ENCODE assay signal across 8 mouse cellular contexts in the genomic region with DNA sequence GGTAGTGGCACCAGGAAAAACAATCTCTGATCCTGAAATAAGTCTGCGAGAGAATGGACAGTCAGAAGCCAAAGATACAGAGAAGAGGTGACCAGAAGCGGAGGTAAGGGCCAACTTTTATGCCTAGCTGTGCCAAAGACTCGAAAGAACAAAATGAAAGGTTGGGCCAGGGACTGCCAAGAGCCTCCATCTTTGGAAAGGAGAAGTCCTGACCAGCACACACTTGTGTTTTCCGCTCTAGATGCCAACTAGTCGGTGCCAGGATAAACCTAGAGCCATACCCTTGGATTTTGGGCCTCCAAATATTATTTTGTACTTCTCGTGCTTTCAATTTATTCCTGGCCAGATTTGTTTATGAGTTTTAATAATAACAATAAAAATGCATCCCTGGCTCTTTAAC. TPM values are rescaled to one million over a fixed set of nuclear protein-coding genes. Genes with fewer than 3 reads are reported as not detected.
DNase-seq lines count a peak whose midpoint lies in the region; ATAC-seq and TF ChIP-seq lines count a peak whose summit lies in the region.

No protein-coding gene starts in this region.

- no peak overlapping the region for H3K4me3 ChIP-seq in lung, postnatal 0 days (ENCODE audit: low read depth, low read length)
- H3K4me3 ChIP-seq in heart, embryonic 11.5 days (ENCODE audit: low read depth, low read length): 0 out of 2 replicates have a peak overlapping the region, but pooled peaks have one; percentile 6
- H3K4me3 ChIP-seq in limb, embryonic 15.5 days: peak overlapping the region; percentile 20; the same call in 1 of the 2 replicates

- no peak overlapping the region; the same call in 1 of the 2 replicates for H3K4me2 ChIP-seq in lung, postnatal 0 days (replicated peaks; ENCODE audit: low read depth, low read length)
- H3K4me2 ChIP-seq in heart, embryonic 11.5 days: peak overlapping the region; percentile 59
- peak overlapping the region; percentile 43 for H3K4me2 ChIP-seq in limb, embryonic 15.5 days

- no peak for ATAC-seq in lung, postnatal 0 days
- ATAC-seq in heart, embryonic 11.5 days (replicated peaks; ENCODE audit: insufficient number of reproducible peaks, low FRiP score, low TSS enrichment): no peak
- ATAC-seq in limb, embryonic 15.5 days (ENCODE audit: insufficient number of reproducible peaks, low FRiP score, low TSS enrichment, low read depth): no peak
- no peak for ATAC-seq in erythroid progenitor cell, adult 5-6 weeks (replicated peaks; ENCODE audit: low FRiP score, poor library complexity, severe bottlenecking)

- DNase-seq in lung, postnatal 0 days (ENCODE audit: low spot score): no peak
- DNase-seq in lung, postnatal 4 days: no peak
- no peak for DNase-seq in urinary bladder, postnatal 14 days (ENCODE audit: low spot score)
- DNase-seq in right cerebral cortex, adult 2 months (ENCODE audit: low spot score in 2 of 2): no peak
- no peak for DNase-seq in adrenal gland, adult 18-20 months (ENCODE audit: low spot score in 2 of 2)

- no peaks in the 10 kb centered on the region for H3K27me3 ChIP-seq in lung, postnatal 0 days (replicated peaks; ENCODE audit: insufficient read depth, low read length)
- H3K27me3 ChIP-seq in heart, embryonic 11.5 days (ENCODE audit: control insufficient read depth, insufficient read depth, low read length): no peaks in the 10 kb centered on the region
- H3K27me3 ChIP-seq in limb, embryonic 15.5 days: no peaks in the 10 kb centered on the region

- TF ChIP-seq CTCF in lung, postnatal 0 days (IDR thresholded peaks at IDR 0.05): no peak

- 41% methylated on average over 6 of the region's 6 CpGs for WGBS in lung, postnatal 0 days
- WGBS in heart, embryonic 11.5 days (ENCODE audit: insufficient replicate concordance): 63% methylated on average over 6 of the region's 6 CpGs
- WGBS in limb, embryonic 15.5 days: 36% methylated on average over 6 of the region's 6 CpGs

- no peak overlapping the region for H3K9ac ChIP-seq in lung, postnatal 0 days (replicated peaks; ENCODE audit: low read depth)
- no peak overlapping the region for H3K9ac ChIP-seq in heart, embryonic 11.5 days (ENCODE audit: low read depth, low read length)
- H3K9ac ChIP-seq in limb, embryonic 15.5 days: no peak overlapping the region

- H3K9me3 ChIP-seq in lung, postnatal 0 days (ENCODE audit: low read length): no peaks in the 10 kb centered on the region
- H3K9me3 ChIP-seq in heart, embryonic 11.5 days (replicated peaks; ENCODE audit: control insufficient read depth, low read length): no peaks in the 10 kb centered on the region
- no peaks in the 10 kb centered on the region for H3K9me3 ChIP-seq in limb, embryonic 15.5 days

- peak overlapping the region; percentile 14; the same call in 1 of the 2 replicates for H3K27ac ChIP-seq in lung, postnatal 0 days (ENCODE audit: low read length)
- H3K27ac ChIP-seq in heart, embryonic 11.5 days (ENCODE audit: low read depth, low read length): peak overlapping the region; percentile 84; the same call in 1 of the 2 replicates
- H3K27ac ChIP-seq in limb, embryonic 15.5 days: peak overlapping the region; percentile 83

- peaks cover 43% of the 10 kb centered on the region for H3K4me1 ChIP-seq in lung, postnatal 0 days (ENCODE audit: insufficient read depth, low read depth, low read length)
- H3K4me1 ChIP-seq in heart, embryonic 11.5 days (ENCODE audit: control insufficient read depth, insufficient read depth, low read length): peaks cover 86% of the 10 kb centered on the region
- H3K4me1 ChIP-seq in limb, embryonic 15.5 days: peaks cover 57% of the 10 kb centered on the region

- TF ChIP-seq EP300 in lung, postnatal 0 days (IDR thresholded peaks at IDR 0.05): no peak

- no peaks in the 10 kb centered on the region for H3K36me3 ChIP-seq in lung, postnatal 0 days (ENCODE audit: insufficient read depth, low read length)
- no peaks in the 10 kb centered on the region for H3K36me3 ChIP-seq in heart, embryonic 11.5 days (ENCODE audit: control insufficient read depth, insufficient read depth, low read length)
- 0 out of 2 replicates have a peak, but pooled peaks cover 3% of the 10 kb centered on the region for H3K36me3 ChIP-seq in limb, embryonic 15.5 days

RNA-seq across cellular contexts. Expression of a gene that starts 27.6 kb away (rescaled TPM):
- polyA plus RNA-seq in lung, postnatal 0 days (2015; fragmentation: Nextera tagmentation; extraction: Ambion mirVana): 13.7 and 18.6 TPM in 2 replicates
- polyA plus RNA-seq in heart, embryonic 11.5 days (2014; fragmentation: Nextera tagmentation; extraction: Ambion mirVana): 26.7 and 34.2 TPM in 2 replicates
- 21.7 and 24.2 TPM in 2 replicates for polyA plus RNA-seq in limb, embryonic 15.5 days (2015; fragmentation: Nextera tagmentation; extraction: Ambion mirVana)
- total RNA-seq in erythroid progenitor cell, adult 5-6 weeks (2015; ENCODE audit: low replicate concordance): 65.8 and 102 TPM in 2 replicates
- total RNA-seq in erythroid progenitor cell, adult 5-6 weeks (2017; ENCODE audit: low replicate concordance): 42.9 and 69.1 TPM in 2 replicates
- 10 to 100 TPM; 37.9 to 43.6 TPM for total RNA-seq in adrenal gland, adult 18-20 months (2021)

RNA-seq across cellular contexts. Expression of a gene that starts 56.6 kb away (rescaled TPM):
- 17.3 and 17.8 TPM in 2 replicates for polyA plus RNA-seq in lung, postnatal 0 days (2015; fragmentation: Nextera tagmentation; extraction: Ambion mirVana)
- polyA plus RNA-seq in heart, embryonic 11.5 days (2014; fragmentation: Nextera tagmentation; extraction: Ambion mirVana): 11.4 and 13.9 TPM in 2 replicates
- 14.6 and 15.3 TPM in 2 replicates for polyA plus RNA-seq in limb, embryonic 15.5 days (2015; fragmentation: Nextera tagmentation; extraction: Ambion mirVana)
- 1.3 and 4.0 TPM in 2 replicates for total RNA-seq in erythroid progenitor cell, adult 5-6 weeks (2015; ENCODE audit: low replicate concordance)
- total RNA-seq in erythroid progenitor cell, adult 5-6 weeks (2017; ENCODE audit: low replicate concordance): 2.7 and 3.2 TPM in 2 replicates
- total RNA-seq in adrenal gland, adult 18-20 months (2021): 10 to 100 TPM; 16.3 to 20.4 TPM

Comparison
In these comparisons a context has a peak if more than half of its experiments do, and no peak if none do; other contexts are left out.
1. H3K27ac ChIP-seq: peak in every context shown above with its lines; median percentile 84 in heart, embryonic 11.5 days; 83 in limb, embryonic 15.5 days; 14 in lung, postnatal 0 days.